Mouse (Mus musculus): Measurements from ENCODE around the gene Ifitm5.

DNA sequence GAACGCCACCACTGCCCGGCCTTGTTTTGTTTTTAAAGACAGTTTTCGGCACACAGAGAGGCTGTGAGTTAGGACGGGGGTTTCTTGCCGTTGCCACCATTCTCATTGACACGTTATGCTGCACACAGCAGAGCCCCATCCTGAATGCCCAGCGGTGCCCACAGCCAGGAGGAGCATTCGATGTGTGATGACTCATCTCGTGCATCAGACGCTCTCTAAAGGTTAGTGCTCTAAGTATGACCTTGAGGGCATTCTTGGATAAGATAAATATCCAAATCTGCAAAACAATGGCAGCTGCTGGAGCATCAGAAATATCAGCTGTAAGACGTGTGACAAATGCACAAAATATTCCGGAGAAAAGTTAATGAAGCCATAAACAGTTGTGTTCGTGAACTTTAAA lies 43.0 kb downstream of the Ifitm5 start:
- TF ChIP-seq TAL1 (IDR thresholded peaks at IDR 0.05; ENCODE audit: low read length) (no peak), CTCF (IDR thresholded peaks at IDR 0.05 in 2 of 3, conservative IDR thresholded peaks at IDR 0.05 in 1 of 3; ENCODE audit: control insufficient read depth in 1 of 3, insufficient read depth in 1 of 3, low read depth in 2 of 3, low read length in 3 of 3, poor library complexity in 1 of 3, severe bottlenecking in 1 of 3) (no peak), POLR2AphosphoS2 (IDR thresholded peaks at IDR 0.05; ENCODE audit: low read length) (no peak), POLR2A (IDR thresholded peaks at IDR 0.05; ENCODE audit: control insufficient read depth in 1 of 2, insufficient read depth in 1 of 2, low read depth in 1 of 2, low read length in 2 of 2, poor library complexity in 1 of 2) (no peak)
